Mouse (Mus musculus) retina, embryonic 14.5 days (tissue): Measurements from ENCODE around the gene Atp2c1.

Source experiments
- DNase-seq: peaks from one replicate; pipeline ENCODE4 v3.0.0-alpha.2; 2015; ENCODE audit warnings: low spot score

Atp2c1 gene

GRCm38 (mm10) chr9:105366199-105366598, 160.9 kb downstream of the Atp2c1 start:
- DNase-seq: no peak

GRCm38 (mm10) chr9:105363520-105364231, 163.4 kb downstream of the Atp2c1 start:
- DNase-seq: no peak

GRCm38 (mm10) chr9:105362181-105362580, 164.9 kb downstream of the Atp2c1 start:
- DNase-seq: no peak
